Mouse (Mus musculus): ENCODE data around the gene Lsm2.

DNA sequence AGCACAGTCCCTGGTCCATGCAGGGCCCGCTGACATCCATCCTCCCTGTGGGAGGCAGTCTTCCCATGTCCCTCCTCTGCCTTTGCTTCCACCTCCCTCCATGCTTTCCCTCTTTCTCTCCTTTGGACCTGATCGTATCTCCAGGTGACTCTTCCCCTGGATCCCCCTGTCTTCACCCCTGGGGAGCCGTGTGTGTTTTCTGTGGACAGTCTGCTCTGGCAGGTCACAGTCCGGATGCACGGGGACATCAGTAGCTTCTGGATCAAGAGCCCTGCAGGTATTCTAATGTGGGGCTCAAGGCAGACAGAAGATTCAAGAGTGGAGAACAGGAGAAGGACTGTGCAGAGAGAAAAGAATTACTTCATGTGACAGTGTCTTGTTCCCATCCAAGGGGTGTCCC is 41.6 kb downstream of the Lsm2 start:
- TF ChIP-seq CTCF (IDR thresholded peaks at IDR 0.05; ENCODE audit: low read depth) (no peak), EP300 (IDR thresholded peaks at IDR 0.05; ENCODE audit: low read depth) (no peak)
